Mouse (Mus musculus) layer of hippocampus, adult 18-20 months (tissue): Measurements from ENCODE around the gene Tnks1bp1. TPM values are rescaled to one million over a fixed set of nuclear protein-coding genes. Genes with fewer than 3 reads are reported as not detected.

Experiments used
- DNase-seq, 2 experiments: peaks; one replicate each; pipeline ENCODE4 v3.0.0; 2022; ENCODE audit warnings: low spot score in 2 of 2
- total RNA-seq, 2 experiments: library from RNA; stranded (reverse); gene quantifications; 2 replicates each; pipeline ENCODE4 v1.2.3; 2021

Tnks1bp1 gene
- total RNA-seq, 2 experiments from 2014 or later, result 175 to 194 TPM

GRCm38 (mm10) chr2:85037047-85038026, 10.5 kb upstream of the Tnks1bp1 start, which contains the start of the genes Ssrp1 and P2rx3:
Gene Ssrp1 (plus strand): TSS chr2:85037234.
Gene P2rx3 (minus strand): TSS chr2:85037462.
- peak; percentile 91 to 96 for DNase-seq

- DNase-seq, result no peak
Measured at GRCm38 (mm10) chr2:85038336-85038735, 9.5 kb upstream of the Tnks1bp1 start.

GRCm38 (mm10) chr2:85043623-85044022, 4.2 kb upstream of the Tnks1bp1 start:
- DNase-seq, result peak in 1 of 2 experiments; percentile 60

- no peak for DNase-seq
Measured at GRCm38 (mm10) chr2:85046222-85046621, 1.6 kb upstream of the Tnks1bp1 start.

GRCm38 (mm10) chr2:85047081-85047480, 741 bp upstream of the Tnks1bp1 start:
- no peak for DNase-seq

GRCm38 (mm10) chr2:85048168-85048751, 438 bp downstream of the Tnks1bp1 start:
- DNase-seq, result peak; percentile 67 to 74

GRCm38 (mm10) chr2:85049277-85049676, 1.5 kb downstream of the Tnks1bp1 start:
- DNase-seq, result no peak

- peak in 1 of 2 experiments; percentile 68 for DNase-seq
Measured at GRCm38 (mm10) chr2:85050001-85050634, 2.3 kb downstream of the Tnks1bp1 start.

GRCm38 (mm10) chr2:85050746-85051145, 2.9 kb downstream of the Tnks1bp1 start:
- no peak for DNase-seq

GRCm38 (mm10) chr2:85053192-85053816, 5.5 kb downstream of the Tnks1bp1 start:
- DNase-seq, result no peak

- DNase-seq, result no peak
Measured at GRCm38 (mm10) chr2:85056711-85057110, 8.9 kb downstream of the Tnks1bp1 start.

GRCm38 (mm10) chr2:85059677-85060076, 11.9 kb downstream of the Tnks1bp1 start:
- no peak for DNase-seq

- no peak for DNase-seq
Measured at GRCm38 (mm10) chr2:85060591-85061060, 12.8 kb downstream of the Tnks1bp1 start.

- DNase-seq, result no peak
Measured at GRCm38 (mm10) chr2:85061107-85061541, 13.3 kb downstream of the Tnks1bp1 start.

GRCm38 (mm10) chr2:85065141-85065875, 17.5 kb downstream of the Tnks1bp1 start:
- DNase-seq, result peak; percentile 75 to 83

- no peak for DNase-seq
Measured at GRCm38 (mm10) chr2:85066937-85067336, 19.1 kb downstream of the Tnks1bp1 start.

GRCm38 (mm10) chr2:85067903-85068625, 20.2 kb downstream of the Tnks1bp1 start:
- no peak for DNase-seq

- peak in 1 of 2 experiments; percentile 62 for DNase-seq
Measured at GRCm38 (mm10) chr2:85068626-85069025, 20.8 kb downstream of the Tnks1bp1 start.

GRCm38 (mm10) chr2:85070086-85070485, 22.3 kb downstream of the Tnks1bp1 start:
- DNase-seq, result no peak

- no peak for DNase-seq
Measured at GRCm38 (mm10) chr2:85071921-85072320, 24.1 kb downstream of the Tnks1bp1 start.
